Mouse (Mus musculus) liver (tissue): ENCODE results near the gene Col4a2.

Experiments used
- DNase-seq: peaks from one replicate; pipeline ENCODE4 v3.0.0-alpha.2; 2020; ENCODE audit warnings: mixed read lengths

The Col4a2 gene

GRCm38 (mm10) chr8:11421968-11422367, 109.4 kb downstream of the Col4a2 start:
- no peak for DNase-seq

- no peak for DNase-seq
Measured at GRCm38 (mm10) chr8:11423091-11423490, 110.5 kb downstream of the Col4a2 start.

GRCm38 (mm10) chr8:11430688-11431087, 118.1 kb downstream of the Col4a2 start:
- DNase-seq, result no peak

GRCm38 (mm10) chr8:11437862-11438261, 125.3 kb downstream of the Col4a2 start:
- DNase-seq, result no peak

- DNase-seq, result no peak
Measured at GRCm38 (mm10) chr8:11441291-11441690, 128.7 kb downstream of the Col4a2 start.

- DNase-seq, result peak; percentile 37
Measured at GRCm38 (mm10) chr8:11443611-11444010, 131.0 kb downstream of the Col4a2 start.

GRCm38 (mm10) chr8:11444216-11444615, 131.6 kb downstream of the Col4a2 start:
- DNase-seq, result peak; percentile 35

GRCm38 (mm10) chr8:11445790-11446189, 133.2 kb downstream of the Col4a2 start:
- DNase-seq, result no peak

- no peak for DNase-seq
Measured at GRCm38 (mm10) chr8:11447910-11448570, 135.4 kb downstream of the Col4a2 start.

- DNase-seq, result no peak
Measured at GRCm38 (mm10) chr8:11450184-11451113, 137.8 kb downstream of the Col4a2 start.

- DNase-seq, result no peak
Measured at GRCm38 (mm10) chr8:11452152-11452551, 139.5 kb downstream of the Col4a2 start.

GRCm38 (mm10) chr8:11452559-11452958, 140.0 kb downstream of the Col4a2 start:
- DNase-seq, result no peak

- no peak for DNase-seq
Measured at GRCm38 (mm10) chr8:11452974-11453373, 140.4 kb downstream of the Col4a2 start.

- DNase-seq, result no peak
Measured at GRCm38 (mm10) chr8:11454228-11454627, 141.6 kb downstream of the Col4a2 start.

GRCm38 (mm10) chr8:11457278-11457677, 144.7 kb downstream of the Col4a2 start:
- DNase-seq, result no peak

GRCm38 (mm10) chr8:11457981-11458836, 145.6 kb downstream of the Col4a2 start:
- peak; percentile 22 for DNase-seq

- DNase-seq, result no peak
Measured at GRCm38 (mm10) chr8:11459016-11459415, 146.4 kb downstream of the Col4a2 start.

GRCm38 (mm10) chr8:11460934-11461333, 148.3 kb downstream of the Col4a2 start:
- peak; percentile 40 for DNase-seq

- DNase-seq, result no peak
Measured at GRCm38 (mm10) chr8:11461847-11462246, 149.2 kb downstream of the Col4a2 start.

GRCm38 (mm10) chr8:11462641-11463040, 150.0 kb downstream of the Col4a2 start:
- no peak for DNase-seq

GRCm38 (mm10) chr8:11463541-11463888, 150.9 kb downstream of the Col4a2 start:
- no peak for DNase-seq

- DNase-seq, result no peak
Measured at GRCm38 (mm10) chr8:11463889-11464706, 151.5 kb downstream of the Col4a2 start.

GRCm38 (mm10) chr8:11464707-11464964, 152.0 kb downstream of the Col4a2 start:
- no peak for DNase-seq
